In genomic region chr2:122610746-122611653, GRCm38 (mm10) we compare ENCODE assay signal across 8 mouse cellular contexts. TPM values are rescaled to one million over a fixed set of nuclear protein-coding genes. Genes with fewer than 3 reads are reported as not detected.
A peak's percentile ranks its signal among the peaks of the same experiment; 100 is the strongest.
DNase-seq lines count a peak whose midpoint lies in the region; ATAC-seq and TF ChIP-seq lines count a peak whose summit lies in the region.

Gene Gatm, minus strand, starts transcription at chr2:122611303.

- H3K4me2 ChIP-seq in neural tube, embryonic 13.5 days, result peak within 1 kb of the TSS; percentile 85
- H3K4me2 ChIP-seq in stomach, postnatal 0 days (replicated peaks; ENCODE audit: low read depth), result peak within 1 kb of the TSS; percentile 81

- TF ChIP-seq CTCF in layer of hippocampus, adult 2 months (conservative IDR thresholded peaks at IDR 0.05), result no peak
- TF ChIP-seq CTCF in stomach, postnatal 0 days (IDR thresholded peaks at IDR 0.05; ENCODE audit: low read depth), result no peak

- H3K4me3 ChIP-seq in ES-E14 (ENCODE audit: insufficient read depth in 1 of 2, low read depth in 1 of 2, low read length in 2 of 2, poor library complexity in 1 of 2, severe bottlenecking in 1 of 2), result peak within 1 kb of the TSS; percentile 43 to 67; a peak in 3 of 4 replicates
- peak within 1 kb of the TSS; percentile 90 for H3K4me3 ChIP-seq in layer of hippocampus, adult 2 months
- peak within 1 kb of the TSS; percentile 61 for H3K4me3 ChIP-seq in neural tube, embryonic 13.5 days
- peak within 1 kb of the TSS; percentile 43 for H3K4me3 ChIP-seq in stomach, postnatal 0 days (ENCODE audit: low read depth, low read length)

- intact Hi-C loops in heart, postnatal 36 days (cut with DNase I), result no loop called here

- in situ Hi-C loops in ES-E14 (cut with MboI; ENCODE audit: low sequenced_read_pairs in 2 of 2, unreplicated experiment in 2 of 2), result no loop called here

- ATAC-seq in neural tube, embryonic 13.5 days (ENCODE audit: low read depth), result peak; percentile 99
- ATAC-seq in stomach, postnatal 0 days (ENCODE audit: low FRiP score, low TSS enrichment), result peak; percentile 97

- WGBS in neural tube, embryonic 13.5 days, result 3% methylated on average over 48 of the region's 48 CpGs
- WGBS in stomach, postnatal 0 days, result 3% methylated on average over 48 of the region's 48 CpGs

- DNase-seq in ES-E14 (ENCODE audit: low read depth, low spot score), result peak; percentile 40
- DNase-seq in cerebellum, adult 9-10 months, result peak; percentile 85
- DNase-seq in forelimb bud, embryonic 11.5 days (ENCODE audit: low read depth, low spot score), result peak; percentile 57
- peak; percentile 60 to 62 for DNase-seq in heart, postnatal 36 days
- peak; percentile 64 to 74 for DNase-seq in layer of hippocampus, adult 2 months (ENCODE audit: low spot score in 2 of 2)
- DNase-seq in lung, adult 18-20 months, result peak; percentile 52 to 61
- peak; percentile 80 for DNase-seq in stomach, postnatal 0 days (ENCODE audit: low spot score)

- TF ChIP-seq EP300 in stomach, postnatal 0 days (optimal IDR thresholded peaks at IDR 0.05), result no peak

- peak within 1 kb of the TSS; percentile 66 for H3K9ac ChIP-seq in ES-E14 (ENCODE audit: insufficient read depth, low read depth, low read length, poor library complexity, severe bottlenecking)
- H3K9ac ChIP-seq in neural tube, embryonic 13.5 days, result peak within 1 kb of the TSS; percentile 79
- H3K9ac ChIP-seq in stomach, postnatal 0 days (ENCODE audit: low read length), result peak within 1 kb of the TSS; percentile 52

- H3K27me3 ChIP-seq in neural tube, embryonic 13.5 days, result peaks cover 8% of the 10 kb centered on the region; the same call in 1 of the 2 replicates
- H3K27me3 ChIP-seq in stomach, postnatal 0 days (ENCODE audit: control insufficient read depth, insufficient read depth, low read length), result no peaks in the 10 kb centered on the region

- no peak within 1 kb of the TSS; the same call in 1 of the 2 replicates for H3K27ac ChIP-seq in ES-E14 (ENCODE audit: insufficient read depth, low read depth, low read length, poor library complexity, severe bottlenecking)
- H3K27ac ChIP-seq in layer of hippocampus, adult 2 months, result peak within 1 kb of the TSS; percentile 86
- H3K27ac ChIP-seq in neural tube, embryonic 13.5 days (replicated peaks), result no peak within 1 kb of the TSS
- H3K27ac ChIP-seq in stomach, postnatal 0 days (replicated peaks), result no peak within 1 kb of the TSS

- no peaks in the 10 kb centered on the region for H3K9me3 ChIP-seq in ES-E14 (ENCODE audit: control insufficient read depth, insufficient read depth, low read depth, low read length)
- H3K9me3 ChIP-seq in neural tube, embryonic 13.5 days, result no peaks in the 10 kb centered on the region
- H3K9me3 ChIP-seq in stomach, postnatal 0 days (ENCODE audit: control insufficient read depth, low read length), result no peaks in the 10 kb centered on the region

- H3K4me1 ChIP-seq in ES-E14 (ENCODE audit: control insufficient read depth in 2 of 2, insufficient read depth in 2 of 2, low read length in 2 of 2, poor library complexity in 1 of 2), result no peaks in the 10 kb centered on the region
- peaks cover 4% of the 10 kb centered on the region; the same call in 1 of the 2 replicates for H3K4me1 ChIP-seq in neural tube, embryonic 13.5 days (replicated peaks)
- H3K4me1 ChIP-seq in stomach, postnatal 0 days (replicated peaks; ENCODE audit: control insufficient read depth, insufficient read depth), result 0 out of 2 replicates have a peak, but pooled peaks cover 2% of the 10 kb centered on the region

- H3K36me3 ChIP-seq in ES-E14 (ENCODE audit: control insufficient read depth, insufficient read depth, low read length, poor library complexity, severe bottlenecking), result no peaks in the 10 kb centered on the region
- no peaks in the 10 kb centered on the region for H3K36me3 ChIP-seq in neural tube, embryonic 13.5 days
- no peaks in the 10 kb centered on the region for H3K36me3 ChIP-seq in stomach, postnatal 0 days (ENCODE audit: control insufficient read depth, insufficient read depth, low read length)

TF ChIP-seq in ES-E14, 5 proteins besides CTCF, POLR2A, EP300 and RAD21:
- TF ChIP-seq ZNF384 (IDR thresholded peaks at IDR 0.05; ENCODE audit: low read depth, low read length) (peak; percentile 78; the same call in 1 of the 2 replicates), CHD2 (IDR thresholded peaks at IDR 0.05; ENCODE audit: low read depth, low read length) (no peak), ZC3H11A (IDR thresholded peaks at IDR 0.05; ENCODE audit: borderline replicate concordance, low read depth, low read length) (no peak)

RNA-seq across cellular contexts. Expression of gene Gatm, which starts in this region (rescaled TPM):
- total RNA-seq in ES-E14 (2012; rRNA removed), result 2.0 and 2.2 TPM in 2 replicates
- total RNA-seq in heart, postnatal 36 days (2021), result 1 to 10 TPM; 4.1 to 4.4 TPM
- 10 to 100 TPM; 64.9 to 72.1 TPM for total RNA-seq in layer of hippocampus, adult 2 months (2021)
- polyA plus RNA-seq in neural tube, embryonic 13.5 days (2015; fragmentation: Nextera tagmentation; extraction: Ambion mirVana), result 28.1 and 31.1 TPM in 2 replicates
- polyA plus RNA-seq in stomach, postnatal 0 days (2015; fragmentation: Nextera tagmentation; extraction: Ambion mirVana), result 8.5 and 9.3 TPM in 2 replicates

Comparison
In these comparisons a context has a peak if more than half of its experiments do, and no peak if none do; other contexts are left out.
1. RNA of gene Gatm (total RNA-seq): 64.9 to 72.1 TPM in layer of hippocampus, adult 2 months; 4.1 to 4.4 TPM in heart, postnatal 36 days and 2.0 to 2.2 TPM in ES-E14; every median in the first group is over 10 times any median in the second.
2. Peak in every context shown above with its lines, with median percentiles within 50 percentile points of each other: DNase-seq, H3K4me3 ChIP-seq and H3K9ac ChIP-seq.